8 mouse cellular contexts compared by ENCODE assay signal in the genomic region with DNA sequence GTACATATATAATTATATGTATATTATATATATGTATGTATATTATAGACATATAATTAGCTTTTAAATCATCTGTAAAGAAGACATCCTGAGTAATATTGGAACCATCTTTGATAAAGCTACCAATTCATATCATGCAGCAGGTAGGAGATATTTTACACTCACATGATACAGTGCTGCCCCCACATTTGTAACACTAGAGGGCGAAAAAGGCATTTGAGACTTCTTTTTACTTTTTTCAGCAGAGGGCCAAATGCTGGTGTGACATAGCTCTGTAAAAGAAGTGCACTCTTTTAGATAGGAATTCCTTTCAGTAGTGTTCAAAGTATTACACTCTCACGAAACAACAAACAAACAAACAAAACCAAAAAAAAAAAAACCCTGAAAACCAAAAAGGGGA. TPM values are rescaled to one million over a fixed set of nuclear protein-coding genes. Genes with fewer than 3 reads are reported as not detected.
DNase-seq lines count a peak whose midpoint lies in the region; ATAC-seq lines count a peak whose summit lies in the region.

No protein-coding gene starts in this region.

- H3K9ac ChIP-seq in forebrain, embryonic 12.5 days = no peak overlapping the region
- no peak overlapping the region for H3K9ac ChIP-seq in forebrain, embryonic 11.5 days (ENCODE audit: low read length)
- H3K9ac ChIP-seq in hindbrain, embryonic 16.5 days (ENCODE audit: low read depth, low read length) = no peak overlapping the region
- H3K9ac ChIP-seq in lung, embryonic 16.5 days (ENCODE audit: low read length) = no peak overlapping the region

- H3K4me3 ChIP-seq in forebrain, embryonic 12.5 days (replicated peaks) = no peak overlapping the region
- H3K4me3 ChIP-seq in forebrain, embryonic 11.5 days (ENCODE audit: low read depth, low read length) = no peak overlapping the region
- H3K4me3 ChIP-seq in hindbrain, embryonic 16.5 days (ENCODE audit: low read length) = no peak overlapping the region
- no peak overlapping the region for H3K4me3 ChIP-seq in lung, embryonic 16.5 days (ENCODE audit: low read length)

- no peaks in the 10 kb centered on the region for H3K9me3 ChIP-seq in forebrain, embryonic 12.5 days
- no peaks in the 10 kb centered on the region for H3K9me3 ChIP-seq in forebrain, embryonic 11.5 days (ENCODE audit: control insufficient read depth, low read length)
- no peaks in the 10 kb centered on the region for H3K9me3 ChIP-seq in hindbrain, embryonic 16.5 days (ENCODE audit: control insufficient read depth, low read length)
- H3K9me3 ChIP-seq in lung, embryonic 16.5 days (ENCODE audit: control insufficient read depth, low read length) = no peaks in the 10 kb centered on the region

- ATAC-seq in forebrain, embryonic 12.5 days (ENCODE audit: low FRiP score) = 0 out of 2 replicates have a peak, but pooled peaks have one; percentile 12
- no peak; the same call in 1 of the 2 replicates for ATAC-seq in forebrain, embryonic 11.5 days (replicated peaks; ENCODE audit: low FRiP score)
- peak; percentile 10; the same call in 1 of the 2 replicates for ATAC-seq in hindbrain, embryonic 16.5 days
- 0 out of 2 replicates have a peak, but pooled peaks have one; percentile 30 for ATAC-seq in lung, embryonic 16.5 days (ENCODE audit: low read depth)

- WGBS in forebrain, embryonic 12.5 days = 29% methylated on average over 2 of the region's 2 CpGs
- WGBS in forebrain, embryonic 11.5 days = 34% methylated on average over 2 of the region's 2 CpGs
- 28% methylated on average over 2 of the region's 2 CpGs for WGBS in hindbrain, embryonic 16.5 days
- WGBS in lung, embryonic 16.5 days = 12% methylated on average over 2 of the region's 2 CpGs

- peaks cover 11% of the 10 kb centered on the region for H3K4me1 ChIP-seq in forebrain, embryonic 12.5 days
- no peaks in the 10 kb centered on the region; the same call in 1 of the 2 replicates for H3K4me1 ChIP-seq in forebrain, embryonic 11.5 days (replicated peaks; ENCODE audit: control insufficient read depth, insufficient read depth, low read length)
- H3K4me1 ChIP-seq in hindbrain, embryonic 16.5 days (ENCODE audit: control insufficient read depth, insufficient read depth, low read depth, low read length) = peaks cover 11% of the 10 kb centered on the region
- peaks cover 7% of the 10 kb centered on the region for H3K4me1 ChIP-seq in lung, embryonic 16.5 days (replicated peaks; ENCODE audit: control insufficient read depth, insufficient read depth, low read length)

- no peak overlapping the region for H3K27ac ChIP-seq in forebrain, embryonic 12.5 days
- H3K27ac ChIP-seq in forebrain, embryonic 11.5 days (ENCODE audit: low read depth, low read length) = no peak overlapping the region
- no peak overlapping the region for H3K27ac ChIP-seq in hindbrain, embryonic 16.5 days (ENCODE audit: low read depth, low read length)
- no peak overlapping the region for H3K27ac ChIP-seq in lung, embryonic 16.5 days (ENCODE audit: low read length)

- H3K27me3 ChIP-seq in forebrain, embryonic 12.5 days = no peaks in the 10 kb centered on the region
- H3K27me3 ChIP-seq in forebrain, embryonic 11.5 days (ENCODE audit: control insufficient read depth, insufficient read depth, low read length) = no peaks in the 10 kb centered on the region
- H3K27me3 ChIP-seq in hindbrain, embryonic 16.5 days (replicated peaks; ENCODE audit: control insufficient read depth, insufficient read depth, low read length) = no peaks in the 10 kb centered on the region
- H3K27me3 ChIP-seq in lung, embryonic 16.5 days (ENCODE audit: control insufficient read depth, insufficient read depth, low read depth, low read length) = no peaks in the 10 kb centered on the region

- no peaks in the 10 kb centered on the region for H3K36me3 ChIP-seq in forebrain, embryonic 12.5 days (replicated peaks)
- H3K36me3 ChIP-seq in forebrain, embryonic 11.5 days (ENCODE audit: control insufficient read depth, insufficient read depth, low read length) = no peaks in the 10 kb centered on the region
- H3K36me3 ChIP-seq in hindbrain, embryonic 16.5 days (ENCODE audit: control insufficient read depth, insufficient read depth, low read length) = no peaks in the 10 kb centered on the region
- H3K36me3 ChIP-seq in lung, embryonic 16.5 days (ENCODE audit: control insufficient read depth, insufficient read depth, low read length) = no peaks in the 10 kb centered on the region

- DNase-seq in forebrain, embryonic 11.5 days (ENCODE audit: low spot score) = no peak
- peak; percentile 14 for DNase-seq in ovary, postnatal 14 days (ENCODE audit: low spot score)
- no peak for DNase-seq in ovary, postnatal 36 days (ENCODE audit: low spot score)
- peak; percentile 59 for DNase-seq in c-Kit-positive CD71-negative TER-119-negative erythroid progenitor cells, embryonic 14.5 days (ENCODE audit: low read depth)
- no peak for DNase-seq in gastrocnemius, adult 8-10 months (ENCODE audit: low spot score in 2 of 2)

- no peak overlapping the region for H3K4me2 ChIP-seq in forebrain, embryonic 12.5 days
- no peak overlapping the region for H3K4me2 ChIP-seq in forebrain, embryonic 11.5 days (ENCODE audit: low read depth, low read length, severe bottlenecking)
- H3K4me2 ChIP-seq in hindbrain, embryonic 16.5 days (ENCODE audit: low read length) = no peak overlapping the region; the same call in 1 of the 2 replicates
- no peak overlapping the region for H3K4me2 ChIP-seq in lung, embryonic 16.5 days (ENCODE audit: low read depth, low read length)

RNA-seq across cellular contexts. Expression of gene Dhx57, which starts 0.9 kb away (rescaled TPM):
- polyA plus RNA-seq in forebrain, embryonic 12.5 days (2016; fragmentation: Nextera tagmentation; extraction: Ambion mirVana) = 31.3 and 33.0 TPM in 2 replicates
- 19.5 and 21.8 TPM in 2 replicates for polyA plus RNA-seq in forebrain, embryonic 11.5 days (2014; fragmentation: Nextera tagmentation; extraction: Ambion mirVana)
- polyA plus RNA-seq in hindbrain, embryonic 16.5 days (2015; fragmentation: Nextera tagmentation; extraction: Ambion mirVana) = 47.4 and 54.1 TPM in 2 replicates
- 14.5 and 15.2 TPM in 2 replicates for polyA plus RNA-seq in lung, embryonic 16.5 days (2015; fragmentation: Nextera tagmentation; extraction: Ambion mirVana)
- total RNA-seq in gastrocnemius, adult 8-10 months (2022) = 10 to 100 TPM in 1 of 4 experiments, 1 to 10 TPM in 3; 6.8 to 10.0 (median 7.6) TPM

RNA-seq across cellular contexts. Expression of gene Morn2, which starts 1.1 kb away (rescaled TPM):
- 37.8 and 45.1 TPM in 2 replicates for polyA plus RNA-seq in forebrain, embryonic 12.5 days (2016; fragmentation: Nextera tagmentation; extraction: Ambion mirVana)
- polyA plus RNA-seq in forebrain, embryonic 11.5 days (2014; fragmentation: Nextera tagmentation; extraction: Ambion mirVana) = 43.1 and 44.1 TPM in 2 replicates
- 56.7 and 65.2 TPM in 2 replicates for polyA plus RNA-seq in hindbrain, embryonic 16.5 days (2015; fragmentation: Nextera tagmentation; extraction: Ambion mirVana)
- 35.8 and 37.9 TPM in 2 replicates for polyA plus RNA-seq in lung, embryonic 16.5 days (2015; fragmentation: Nextera tagmentation; extraction: Ambion mirVana)
- 1 to 10 TPM; 5.5 to 9.6 (median 7.1) TPM for total RNA-seq in gastrocnemius, adult 8-10 months (2022)

RNA-seq across cellular contexts. Expression of gene Arhgef33, which starts 16.1 kb away (rescaled TPM):
- 0.17 and 0.74 TPM in 2 replicates for polyA plus RNA-seq in forebrain, embryonic 12.5 days (2016; fragmentation: Nextera tagmentation; extraction: Ambion mirVana)
- polyA plus RNA-seq in forebrain, embryonic 11.5 days (2014; fragmentation: Nextera tagmentation; extraction: Ambion mirVana) = 0.21 and 1.4 TPM in 2 replicates
- polyA plus RNA-seq in hindbrain, embryonic 16.5 days (2015; fragmentation: Nextera tagmentation; extraction: Ambion mirVana) = 2.6 and 2.7 TPM in 2 replicates
- polyA plus RNA-seq in lung, embryonic 16.5 days (2015; fragmentation: Nextera tagmentation; extraction: Ambion mirVana) = 0.57 and 1.4 TPM in 2 replicates
- total RNA-seq in gastrocnemius, adult 8-10 months (2022) = not detected

Comparison
In these comparisons a context has a peak if more than half of its experiments do, and no peak if none do; other contexts are left out.
1. DNase-seq: peak in ovary, postnatal 14 days (single experiment) and c-Kit-positive CD71-negative TER-119-negative erythroid progenitor cells, embryonic 14.5 days (single experiment); none in forebrain, embryonic 11.5 days (single experiment), ovary, postnatal 36 days (single experiment) and gastrocnemius, adult 8-10 months (0 of 2).